Mouse (Mus musculus) neural tube, embryonic 12.5 days (tissue): ENCODE data around the gene Rnf19b. TPM values are rescaled to one million over a fixed set of nuclear protein-coding genes. Genes with fewer than 3 reads are reported as not detected.

Source experiments
- ATAC-seq: fragments of 200-750 bp; cut with Nextera tagmentation; 2 replicates; pipeline ENCODE4 v1.8.0; 2017; ENCODE audit warnings: low read depth, mild to moderate bottlenecking, moderate TSS enrichment, moderate library complexity; ENCODE audit not compliant: low FRiP score
- H3K27ac ChIP-seq: fragments of 300-500 bp; sonication (generic); 2 replicates; pipeline ENCODE4 v1.5.1; 2016
- H3K27me3 ChIP-seq: fragments of 300-500 bp; sonication (generic); replicated peaks from 2 replicates; pipeline ENCODE4 v1.6.1; 2016; ENCODE audit warnings: mild to moderate bottlenecking
- H3K36me3 ChIP-seq: fragments of 300-500 bp; sonication (generic); 2 replicates; pipeline ENCODE4 v1.6.1; 2016; ENCODE audit warnings: mild to moderate bottlenecking
- H3K4me1 ChIP-seq: fragments of 300-500 bp; sonication (generic); 2 replicates; pipeline ENCODE4 v1.6.1; 2016
- H3K4me2 ChIP-seq: fragments of 300-500 bp; sonication (generic); replicated peaks from 2 replicates; pipeline ENCODE4 v1.6.1; 2016; ENCODE audit warnings: mild to moderate bottlenecking
- H3K4me3 ChIP-seq: fragments of 300-500 bp; sonication (generic); 2 replicates; pipeline ENCODE4 v1.5.1; 2016
- H3K9ac ChIP-seq: fragments of 300-500 bp; sonication (generic); 2 replicates; pipeline ENCODE4 v1.6.1; 2016; ENCODE audit warnings: mild to moderate bottlenecking
- H3K9me3 ChIP-seq: fragments of 300-500 bp; sonication (generic); 2 replicates; pipeline ENCODE4 v1.6.1; 2016; ENCODE audit warnings: mild to moderate bottlenecking
- WGBS: fragments of 180-500 bp; shearing (Covaris S2); methylation state at CpG from one replicate; pipeline ENCODE4 v1.1.7; 2016; 5-methylcytosine and 5-hydroxymethylcytosine counted together
- polyA plus RNA-seq: library from polyadenylated mRNA; unstranded; fragments of >200 nt; fragmentation: Nextera tagmentation; extraction: Ambion mirVana; gene quantifications from 2 replicates; pipeline ENCODE4 v1.2.1, GENCODE M21; 2016

The Rnf19b gene
- polyA plus RNA-seq, 1 experiment from 2014 or later, result 17.3 TPM

DNA sequence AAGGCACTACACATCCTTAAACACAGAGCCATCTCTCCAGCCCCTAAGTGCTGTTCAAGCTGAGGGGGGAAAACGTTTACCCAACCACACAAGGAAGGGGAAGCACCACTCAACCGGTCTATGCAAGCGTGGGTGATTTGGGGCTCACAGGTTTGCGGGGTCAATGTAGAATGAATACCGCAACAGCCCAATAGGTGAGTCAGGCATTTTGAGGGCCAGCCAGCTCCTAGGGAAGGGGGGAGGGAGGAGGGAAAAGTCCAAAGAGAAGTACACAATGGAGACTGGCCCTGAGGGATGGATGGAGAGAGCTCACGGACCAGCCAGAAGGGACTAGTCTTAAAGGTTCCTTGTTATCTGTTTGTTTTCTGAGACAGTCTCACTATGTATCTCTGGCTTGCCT, 34.2 kb upstream of the Rnf19b start:
- WGBS, result 82% methylated on average over 6 of the region's 6 CpGs
- Histone ChIP-seq H3K9ac (no peak overlapping the region), H3K4me3 (no peak overlapping the region), H3K27me3 (no peaks in the 10 kb centered on the region), H3K9me3 (no peaks in the 10 kb centered on the region), H3K4me1 (no peaks in the 10 kb centered on the region), H3K27ac (no peak overlapping the region), H3K36me3 (no peaks in the 10 kb centered on the region), H3K4me2 (no peak overlapping the region)
- ATAC-seq, result no peak

DNA sequence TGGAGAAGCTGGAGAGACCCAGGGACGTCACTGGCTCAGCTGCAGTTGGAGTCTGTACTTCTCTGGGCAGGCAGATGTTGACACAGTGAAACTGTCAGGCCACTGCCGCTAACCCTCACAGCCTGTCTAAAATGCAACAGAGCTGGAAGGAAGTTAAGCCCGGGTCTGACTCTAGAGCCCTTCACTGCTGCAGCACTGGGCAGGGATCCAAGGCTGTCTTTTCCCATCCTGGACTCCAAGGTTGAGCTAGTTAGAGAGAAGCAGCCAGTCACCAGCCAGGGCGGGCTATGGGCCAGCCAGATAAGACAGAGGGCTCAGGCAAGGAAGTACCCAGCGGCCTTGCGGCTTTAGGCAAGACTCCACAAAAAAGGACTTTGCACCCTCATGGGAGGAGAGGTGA, 33.3 kb upstream of the Rnf19b start:
- no peaks in the 10 kb centered on the region for H3K4me1 ChIP-seq
- WGBS, result 83% methylated on average over 6 of the region's 6 CpGs
- H3K4me2 ChIP-seq, result no peak overlapping the region
- no peaks in the 10 kb centered on the region for H3K27me3 ChIP-seq
- ATAC-seq, result no peak
- H3K27ac ChIP-seq, result no peak overlapping the region
- H3K9me3 ChIP-seq, result no peaks in the 10 kb centered on the region
- H3K9ac ChIP-seq, result no peak overlapping the region
- H3K36me3 ChIP-seq, result no peaks in the 10 kb centered on the region
- H3K4me3 ChIP-seq, result no peak overlapping the region

DNA sequence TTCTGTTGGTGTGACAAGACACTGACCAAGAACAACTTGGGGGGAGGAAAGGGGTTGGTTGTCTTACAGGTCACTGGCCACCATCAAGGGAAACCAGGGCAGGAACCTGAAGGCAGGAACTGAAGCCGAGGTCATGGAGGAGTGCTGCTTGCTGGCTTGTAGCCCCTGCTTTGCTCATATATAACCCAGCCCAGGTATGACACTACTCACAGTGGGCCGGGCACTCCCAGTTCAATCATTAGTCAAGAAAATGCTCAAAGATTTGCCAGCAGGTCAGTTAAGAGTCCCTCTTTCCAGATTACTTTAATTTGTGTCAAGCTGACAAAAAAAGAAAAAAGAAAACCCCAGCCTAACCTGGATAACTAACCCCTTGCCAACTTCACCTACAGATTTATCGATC, 32.4 kb upstream of the Rnf19b start:
- ATAC-seq, result no peak
- no peaks in the 10 kb centered on the region for H3K27me3 ChIP-seq
- H3K9me3 ChIP-seq, result no peaks in the 10 kb centered on the region
- no peak overlapping the region for H3K4me3 ChIP-seq
- H3K9ac ChIP-seq, result no peak overlapping the region
- H3K27ac ChIP-seq, result no peak overlapping the region
- H3K36me3 ChIP-seq, result no peaks in the 10 kb centered on the region
- H3K4me2 ChIP-seq, result no peak overlapping the region
- H3K4me1 ChIP-seq, result no peaks in the 10 kb centered on the region
- WGBS, result 92% methylated on average over 3 of the region's 3 CpGs

DNA sequence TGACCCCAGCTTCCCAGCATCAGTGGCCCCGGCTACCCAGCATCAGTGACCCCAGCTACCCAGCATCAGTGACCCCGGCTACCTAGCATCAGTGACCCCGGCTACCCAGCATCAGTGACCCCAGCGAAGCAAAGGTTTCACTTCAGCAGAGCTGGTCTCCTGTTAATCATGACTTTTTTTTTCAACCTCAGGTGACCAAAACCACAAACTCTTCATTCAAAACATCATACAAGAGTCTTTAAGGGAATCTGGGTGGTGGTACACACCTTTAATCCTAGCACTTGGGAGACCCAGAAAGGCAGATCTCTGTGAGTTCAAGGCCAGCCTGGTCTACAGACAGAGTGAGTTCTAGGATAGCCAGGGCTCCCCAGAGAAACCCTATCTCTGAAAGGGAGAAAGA, 27.3 kb upstream of the Rnf19b start:
- Histone ChIP-seq H3K27me3 (no peaks in the 10 kb centered on the region), H3K4me1 (peaks cover 8% of the 10 kb centered on the region; the same call in 1 of the 2 replicates)
- 91% methylated on average over 4 of the region's 4 CpGs for WGBS

DNA sequence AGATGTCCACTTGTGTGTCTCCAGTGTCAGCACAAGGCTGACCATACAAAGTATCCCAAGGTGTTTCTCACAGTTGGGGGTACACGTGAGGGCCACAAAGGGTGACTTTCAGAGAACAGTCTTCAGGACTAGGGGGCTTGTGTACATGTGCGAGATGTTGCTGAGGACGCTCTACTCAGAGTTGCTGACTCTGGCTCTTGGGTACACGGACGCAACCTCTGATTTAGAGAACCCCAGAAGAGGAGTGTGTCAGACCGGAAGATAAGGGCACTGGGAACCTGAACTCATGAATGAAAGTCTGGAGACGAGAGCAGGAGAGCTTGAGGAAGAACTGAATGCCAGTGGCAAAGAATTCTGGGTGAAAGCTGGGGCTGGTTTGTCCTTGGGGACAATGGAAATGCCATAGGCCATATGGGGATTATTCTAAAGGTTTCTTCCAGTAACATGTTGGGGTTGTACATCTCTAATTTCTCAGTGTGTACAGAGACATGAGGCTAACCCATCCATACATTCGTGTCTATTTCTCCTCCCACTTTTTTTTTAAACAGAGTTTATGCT, 26.6 kb upstream of the Rnf19b start:
- H3K4me2 ChIP-seq, result no peak overlapping the region
- no peak for ATAC-seq
- no peak overlapping the region for H3K9ac ChIP-seq
- H3K27me3 ChIP-seq, result no peaks in the 10 kb centered on the region
- H3K36me3 ChIP-seq, result no peaks in the 10 kb centered on the region
- H3K4me3 ChIP-seq, result no peak overlapping the region
- H3K9me3 ChIP-seq, result no peaks in the 10 kb centered on the region
- no peak overlapping the region for H3K27ac ChIP-seq
- H3K4me1 ChIP-seq, result peaks cover 12% of the 10 kb centered on the region; the same call in 1 of the 2 replicates
- WGBS, result 85% methylated on average over 8 of the region's 8 CpGs

More for the DNA sequence above, 27.3 kb upstream of the Rnf19b start:
- H3K36me3 ChIP-seq, result no peaks in the 10 kb centered on the region
- ATAC-seq, result no peak
- H3K9ac ChIP-seq, result no peak overlapping the region
- H3K4me3 ChIP-seq, result no peak overlapping the region
- no peak overlapping the region for H3K27ac ChIP-seq
- H3K9me3 ChIP-seq, result no peaks in the 10 kb centered on the region
- H3K4me2 ChIP-seq, result no peak overlapping the region

DNA sequence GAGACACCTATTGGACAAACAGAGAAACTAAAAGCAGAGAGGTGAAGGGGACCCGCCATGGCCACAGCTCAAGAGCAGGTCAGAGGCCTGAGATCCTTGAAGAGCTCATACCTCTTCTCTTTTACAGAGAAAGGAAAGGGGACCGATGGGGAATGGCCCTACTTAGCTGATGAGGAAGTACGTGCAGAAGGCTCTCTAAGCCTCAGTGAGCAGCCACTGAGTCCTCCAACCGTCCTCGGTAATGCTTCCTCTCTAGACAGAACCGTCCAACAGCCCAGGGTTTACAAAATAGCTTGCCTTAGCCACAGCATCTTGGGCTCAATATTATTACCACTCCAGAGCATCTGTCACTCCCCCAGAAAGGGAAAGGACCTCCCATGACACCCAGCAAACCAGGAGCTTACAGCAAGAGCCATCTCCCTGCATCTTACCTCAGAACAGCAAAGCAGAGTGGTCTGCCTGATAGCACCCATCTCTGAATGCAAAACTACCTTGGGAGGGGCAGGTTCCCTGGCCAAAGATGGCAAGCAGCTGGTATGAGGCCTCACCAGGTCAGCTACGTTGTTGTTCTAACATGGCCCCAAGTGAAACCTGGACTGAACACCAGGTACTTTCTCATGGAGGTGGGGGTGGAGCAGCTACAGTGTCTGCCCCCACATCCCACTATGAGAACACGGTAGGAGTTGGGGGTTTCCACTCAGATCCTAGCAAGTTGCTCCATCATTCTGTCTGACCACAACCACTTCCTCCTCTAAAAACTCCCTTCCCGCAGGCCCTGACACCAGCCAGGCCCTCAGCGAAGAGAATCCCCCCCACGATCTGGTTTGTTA, 25.7 kb upstream of the Rnf19b start:
- no peak overlapping the region for H3K9ac ChIP-seq
- ATAC-seq, result no peak
- no peak overlapping the region for H3K4me3 ChIP-seq
- peaks cover 12% of the 10 kb centered on the region; the same call in 1 of the 2 replicates for H3K4me1 ChIP-seq
- H3K36me3 ChIP-seq, result no peaks in the 10 kb centered on the region
- H3K27me3 ChIP-seq, result no peaks in the 10 kb centered on the region
- no peak overlapping the region for H3K4me2 ChIP-seq
- no peaks in the 10 kb centered on the region for H3K9me3 ChIP-seq
- WGBS, result 79% methylated on average over 11 of the region's 11 CpGs
- H3K27ac ChIP-seq, result no peak overlapping the region

DNA sequence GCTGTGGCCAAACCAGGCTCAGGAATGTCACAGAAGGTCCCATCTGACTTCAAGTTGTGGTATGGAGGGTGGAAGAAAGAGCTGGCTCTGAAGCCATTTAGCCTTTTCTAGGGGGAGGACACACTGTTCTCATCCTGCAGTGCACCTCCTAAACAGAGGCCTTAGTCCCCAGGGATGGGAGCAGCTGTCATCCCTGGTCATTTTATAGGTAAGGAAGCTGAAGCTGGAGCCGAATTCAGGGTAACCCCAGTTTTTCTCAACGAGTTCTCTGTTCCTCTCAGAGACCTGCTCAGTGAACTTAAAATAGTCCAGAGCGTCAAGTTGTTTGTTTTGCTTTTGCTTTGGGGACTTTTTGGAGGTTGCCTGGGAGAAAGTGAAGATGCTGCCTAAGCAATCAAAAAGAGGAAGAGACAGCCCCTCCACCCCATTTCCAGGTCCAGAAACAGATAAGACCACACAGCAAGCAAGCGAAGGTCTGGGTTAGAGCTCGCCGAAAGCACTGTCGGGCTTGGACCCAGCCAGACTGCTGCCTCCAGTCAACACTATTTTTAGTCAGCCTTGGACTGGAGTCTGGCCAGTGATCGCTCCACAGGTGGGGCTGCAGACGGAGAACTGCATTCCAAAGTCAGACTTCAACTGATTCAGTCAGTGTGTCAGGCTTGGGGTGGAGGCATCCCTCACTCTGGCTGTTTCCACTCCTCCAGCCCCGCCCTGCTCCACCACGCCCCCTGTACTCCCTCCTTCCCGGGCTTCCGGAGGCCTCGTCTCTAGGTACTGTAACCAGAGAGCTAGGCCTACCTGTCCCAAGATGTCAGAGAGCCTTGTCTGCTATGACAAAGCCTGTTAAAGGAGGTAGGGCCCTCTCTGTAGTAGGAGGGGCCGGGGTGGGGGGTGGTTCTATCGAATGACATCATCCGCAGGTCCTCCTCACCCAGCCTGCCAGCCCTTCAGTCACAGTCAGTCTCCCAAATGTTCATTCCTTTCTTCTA, 24.8 kb upstream of the Rnf19b start:
- no peaks in the 10 kb centered on the region for H3K9me3 ChIP-seq
- no peak overlapping the region for H3K9ac ChIP-seq
- no peak overlapping the region for H3K4me3 ChIP-seq
- no peak overlapping the region for H3K27ac ChIP-seq
- H3K4me2 ChIP-seq, result peak overlapping the region; percentile 22; the same call in 1 of the 2 replicates
- H3K4me1 ChIP-seq, result peaks cover 12% of the 10 kb centered on the region; the same call in 1 of the 2 replicates
- H3K27me3 ChIP-seq, result no peaks in the 10 kb centered on the region
- no peak for ATAC-seq
- WGBS, result 29% methylated on average over 17 of the region's 17 CpGs
- H3K36me3 ChIP-seq, result no peaks in the 10 kb centered on the region

DNA sequence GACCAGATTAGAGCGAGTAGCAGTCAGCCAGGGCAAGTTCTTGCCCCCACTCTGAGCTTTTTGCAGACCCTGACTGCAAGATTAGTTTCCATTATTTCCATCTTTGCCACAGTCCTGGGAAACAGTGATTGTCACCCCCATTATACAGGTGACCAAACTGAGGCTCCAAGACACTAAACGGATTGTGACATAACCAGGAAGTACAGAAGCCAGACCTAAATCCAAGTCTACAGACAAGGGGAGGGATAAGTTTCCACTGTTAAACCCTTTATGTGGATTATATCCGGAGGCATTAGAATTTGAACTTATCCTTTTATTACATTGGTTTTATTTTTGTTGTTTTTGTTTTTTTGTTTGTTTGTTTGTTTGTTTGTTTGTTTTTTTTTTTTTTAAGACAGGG, 23.8 kb upstream of the Rnf19b start:
- no peak overlapping the region for H3K27ac ChIP-seq
- H3K4me2 ChIP-seq, result no peak overlapping the region
- H3K9me3 ChIP-seq, result no peaks in the 10 kb centered on the region
- peaks cover 12% of the 10 kb centered on the region; the same call in 1 of the 2 replicates for H3K4me1 ChIP-seq
- H3K9ac ChIP-seq, result no peak overlapping the region
- H3K36me3 ChIP-seq, result no peaks in the 10 kb centered on the region
- ATAC-seq, result no peak
- WGBS, result 94% methylated on average over 3 of the region's 3 CpGs
- H3K4me3 ChIP-seq, result no peak overlapping the region
- H3K27me3 ChIP-seq, result no peaks in the 10 kb centered on the region

DNA sequence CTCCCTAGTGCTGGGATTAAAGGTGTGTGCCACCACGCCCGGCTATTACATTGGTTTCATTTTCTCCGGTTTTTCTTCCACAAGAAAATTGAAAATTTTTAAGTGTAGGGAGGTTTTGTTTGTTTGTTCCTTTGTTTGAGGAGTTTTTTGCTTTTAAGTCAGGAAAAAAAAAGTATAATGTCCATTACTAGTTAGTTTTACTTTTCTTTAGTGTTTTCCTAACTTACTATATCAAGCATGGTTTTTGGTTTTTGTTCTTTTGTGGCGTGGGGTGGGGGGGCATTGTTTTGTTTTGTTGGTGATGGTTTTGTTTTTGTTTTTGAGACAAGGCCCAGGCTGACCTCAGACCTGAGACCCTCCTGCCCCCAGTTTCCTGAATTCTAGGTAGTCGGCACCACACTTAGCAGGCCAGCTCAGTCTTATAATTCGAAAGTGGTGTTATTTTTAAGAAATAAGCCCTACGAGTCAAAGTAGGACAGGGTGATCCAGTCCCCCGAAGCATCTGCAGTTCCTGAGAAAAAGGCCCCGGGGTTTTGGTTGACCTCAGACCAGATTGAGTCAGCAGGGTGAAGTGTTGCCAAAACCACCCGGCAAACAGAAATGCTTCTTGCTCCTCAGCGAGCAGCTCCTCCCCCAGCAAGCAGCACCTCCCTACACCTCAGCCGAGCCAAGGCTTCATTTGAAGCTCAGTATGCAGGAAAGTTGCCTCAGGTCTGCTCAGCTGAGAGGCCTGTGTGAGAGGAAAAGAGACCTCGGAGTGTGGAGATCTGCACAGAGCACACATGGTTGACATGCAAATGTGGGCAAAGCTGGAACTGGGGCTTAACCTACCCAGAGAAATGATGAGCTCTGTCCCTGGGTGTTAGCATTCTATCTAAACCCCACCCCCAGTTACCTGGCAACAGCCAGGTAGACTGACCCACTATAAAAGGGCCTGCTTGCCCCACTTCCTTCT, 23.1 kb upstream of the Rnf19b start:
- Histone ChIP-seq H3K4me2 (no peak overlapping the region), H3K4me3 (no peak overlapping the region), H3K9ac (no peak overlapping the region), H3K4me1 (peaks cover 12% of the 10 kb centered on the region; the same call in 1 of the 2 replicates), H3K27me3 (no peaks in the 10 kb centered on the region), H3K9me3 (no peaks in the 10 kb centered on the region), H3K27ac (no peak overlapping the region), H3K36me3 (no peaks in the 10 kb centered on the region)
- WGBS, result 61% methylated on average over 13 of the region's 13 CpGs
- ATAC-seq, result no peak

DNA sequence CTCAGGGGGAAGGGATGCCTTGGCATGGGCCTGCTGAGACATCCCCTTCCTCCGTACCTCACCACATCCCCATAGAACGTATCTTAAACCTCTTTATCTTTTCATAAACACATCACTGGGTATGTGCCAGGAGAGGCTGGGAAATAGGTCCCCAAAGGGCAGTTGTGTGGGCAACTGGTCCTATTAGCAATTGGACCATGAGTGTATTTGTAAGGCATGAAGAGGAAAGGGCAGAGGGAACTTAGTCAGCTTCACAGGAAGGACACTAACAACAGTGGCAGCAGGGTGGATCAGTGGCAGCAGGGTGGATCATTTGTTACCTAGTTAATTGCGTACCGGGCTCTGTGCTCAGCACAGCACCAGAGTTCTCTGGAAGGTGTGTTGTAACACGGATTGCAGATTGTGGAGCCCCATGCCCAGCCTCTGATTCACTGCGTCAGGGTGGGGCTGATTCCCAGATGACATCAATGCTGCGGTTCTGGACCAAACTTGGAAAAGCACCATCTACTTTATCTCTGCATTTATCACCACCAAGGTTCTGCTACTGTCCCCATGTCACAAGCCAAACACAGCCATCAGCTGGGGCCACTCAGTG, 22.1 kb upstream of the Rnf19b start:
- H3K9ac ChIP-seq, result no peak overlapping the region
- H3K9me3 ChIP-seq, result no peaks in the 10 kb centered on the region
- H3K4me1 ChIP-seq, result peaks cover 12% of the 10 kb centered on the region; the same call in 1 of the 2 replicates
- H3K36me3 ChIP-seq, result no peaks in the 10 kb centered on the region
- ATAC-seq, result no peak
- no peak overlapping the region for H3K4me2 ChIP-seq
- H3K27ac ChIP-seq, result no peak overlapping the region
- WGBS, result 73% methylated on average over 7 of the region's 7 CpGs
- H3K4me3 ChIP-seq, result no peak overlapping the region
- H3K27me3 ChIP-seq, result no peaks in the 10 kb centered on the region
